Mouse (Mus musculus): Measurements from ENCODE around the gene Cant1. TPM values are rescaled to one million over a fixed set of nuclear protein-coding genes. Genes with fewer than 3 reads are reported as not detected.

Cant1 gene
- total RNA-seq, 2 experiments from 2014 or later, result 30.1 to 33.1 TPM

DNA sequence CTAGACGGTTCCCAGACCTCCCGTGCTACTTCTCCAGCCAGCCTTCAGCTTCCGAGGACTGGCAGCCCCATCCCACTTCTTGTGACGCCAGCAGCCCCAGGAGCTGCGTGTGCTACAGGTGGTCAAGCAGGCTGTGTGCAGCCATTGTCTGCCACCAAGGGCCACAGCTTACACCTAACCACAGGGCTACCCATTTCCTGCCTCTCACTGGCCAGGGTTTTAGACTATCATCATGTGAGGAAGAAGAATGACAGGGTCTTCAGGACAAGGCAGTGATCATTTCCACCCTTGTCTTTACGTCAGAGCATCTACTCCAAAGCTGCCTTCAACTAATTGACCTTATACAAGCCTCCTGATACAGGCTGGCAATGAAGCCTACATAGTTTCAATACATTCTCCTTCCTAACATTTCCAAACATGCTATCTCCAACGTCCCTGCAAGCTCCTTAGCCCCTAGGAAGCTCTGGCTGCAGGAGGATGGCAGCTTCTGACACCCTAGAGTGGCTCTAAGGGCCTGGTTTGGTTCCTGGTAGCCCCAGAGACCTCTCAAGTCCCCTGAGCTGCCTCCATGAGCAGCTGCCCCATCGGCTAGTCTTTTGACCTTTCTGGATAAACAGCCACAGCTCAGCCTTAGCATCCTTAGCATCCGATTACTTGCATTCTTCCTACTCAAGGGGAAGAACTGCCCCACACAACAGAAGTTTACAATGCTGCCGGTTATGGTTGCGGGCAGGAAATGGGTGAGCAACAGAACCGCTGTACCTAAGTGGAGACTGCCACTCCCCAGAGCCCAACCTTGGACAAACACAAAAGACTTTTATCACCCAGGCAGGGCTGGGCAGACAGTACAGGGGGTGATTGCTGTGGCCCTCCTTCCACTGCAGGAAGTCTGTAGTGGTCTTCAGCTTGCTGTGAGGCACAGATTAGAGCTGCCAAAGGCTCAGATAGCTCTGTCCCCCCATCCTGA lies 9.5 kb downstream of the Cant1 start:
- DNase-seq (ENCODE audit: low spot score in 2 of 2), result no peak

GRCm38 (mm10) chr11:118408051-118408740 lies 10.7 kb downstream of the Cant1 start:
- DNase-seq (ENCODE audit: low spot score in 2 of 2), result no peak

- peak in 1 of 2 experiments; percentile 66 for DNase-seq (ENCODE audit: low spot score in 2 of 2)
Observed at GRCm38 (mm10) chr11:118407318-118407910, 11.5 kb downstream of the Cant1 start.

GRCm38 (mm10) chr11:118406521-118406920 lies 12.4 kb downstream of the Cant1 start:
- DNase-seq (ENCODE audit: low spot score in 2 of 2), result peak in 1 of 2 experiments; percentile 17

GRCm38 (mm10) chr11:118405311-118405710 lies 13.6 kb downstream of the Cant1 start:
- no peak for DNase-seq (ENCODE audit: low spot score in 2 of 2)

- peak in 1 of 2 experiments; percentile 18 for DNase-seq (ENCODE audit: low spot score in 2 of 2)
Observed at GRCm38 (mm10) chr11:118403951-118404899, 14.7 kb downstream of the Cant1 start.

DNA sequence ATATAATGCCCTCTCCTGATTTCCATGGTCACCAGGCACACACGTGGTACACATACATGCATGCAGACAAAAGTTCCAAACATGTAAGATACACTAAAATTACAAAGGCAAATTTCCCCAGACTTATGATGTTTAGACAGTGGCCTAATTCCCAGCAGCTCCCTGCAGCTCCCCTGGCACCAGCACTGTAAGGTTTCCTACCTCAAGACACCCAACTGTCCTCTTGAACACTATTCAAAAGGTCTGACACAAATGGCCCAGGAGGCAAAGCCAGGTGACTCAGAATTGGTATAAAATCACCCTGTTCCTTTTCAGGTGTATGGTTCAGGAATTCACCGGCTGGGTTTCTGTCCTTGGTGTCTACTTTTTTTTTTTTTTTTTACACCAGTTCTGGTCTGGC lies 15.7 kb downstream of the Cant1 start:
- no peak for DNase-seq (ENCODE audit: low spot score in 2 of 2)

DNA sequence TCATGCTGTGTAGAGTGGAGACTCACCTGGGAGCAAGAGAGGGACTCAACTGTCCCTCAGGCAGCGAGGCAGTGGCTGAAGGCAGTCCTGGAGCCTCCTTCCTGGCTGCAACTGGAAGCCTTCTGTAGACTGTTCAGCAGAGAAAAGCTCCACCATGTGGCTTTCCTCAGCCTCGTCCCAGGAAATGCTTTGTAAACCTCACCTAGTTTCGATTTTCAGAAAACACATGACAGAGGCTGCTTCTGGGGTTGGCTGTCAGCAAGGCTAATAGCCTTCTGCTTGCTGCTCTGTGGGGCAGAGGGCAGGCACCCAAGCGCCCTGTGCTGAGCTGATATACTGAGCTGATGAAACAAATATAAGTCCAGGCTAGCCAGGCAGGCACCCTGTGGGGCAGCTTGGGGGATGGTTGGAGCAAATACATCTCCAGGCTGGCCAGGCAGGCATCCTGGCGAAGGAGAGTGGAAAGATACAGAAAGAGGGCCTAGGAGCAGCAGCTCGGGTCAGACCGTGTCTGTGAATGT lies 17.1 kb downstream of the Cant1 start, which contains the start of gene Lgals3bp:
Lgals3bp (minus strand) TSS at position 333 of the 521 bp plus-strand sequence.
- DNase-seq (ENCODE audit: low spot score in 2 of 2), result peak; percentile 42 to 47

- DNase-seq (ENCODE audit: low spot score in 2 of 2), result peak in 1 of 2 experiments; percentile 22
Observed at GRCm38 (mm10) chr11:118401195-118401594, 17.7 kb downstream of the Cant1 start.

DNA sequence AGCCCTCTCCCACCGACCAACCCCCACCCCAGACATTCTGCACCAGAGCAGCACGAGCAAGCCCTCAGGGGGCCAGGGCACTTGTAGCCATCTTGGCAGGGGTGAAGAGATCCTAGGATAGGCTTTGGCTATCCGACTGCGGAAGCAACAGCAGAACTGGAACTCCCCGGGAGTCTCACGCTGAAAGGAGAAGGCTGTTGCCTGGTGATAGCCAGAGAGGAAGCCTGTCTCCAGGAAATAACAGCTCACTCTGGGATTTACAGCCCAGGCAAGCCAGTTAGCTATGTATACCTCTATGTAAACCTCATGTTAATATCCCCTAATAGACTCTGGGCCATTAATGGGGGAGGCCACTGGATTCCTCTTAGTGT lies 18.3 kb downstream of the Cant1 start:
- peak in 1 of 2 experiments; percentile 21 for DNase-seq (ENCODE audit: low spot score in 2 of 2)

GRCm38 (mm10) chr11:118399891-118400565 lies 18.9 kb downstream of the Cant1 start:
- DNase-seq (ENCODE audit: low spot score in 2 of 2), result no peak

GRCm38 (mm10) chr11:118397806-118398530 lies 20.9 kb downstream of the Cant1 start:
- DNase-seq (ENCODE audit: low spot score in 2 of 2), result no peak

DNA sequence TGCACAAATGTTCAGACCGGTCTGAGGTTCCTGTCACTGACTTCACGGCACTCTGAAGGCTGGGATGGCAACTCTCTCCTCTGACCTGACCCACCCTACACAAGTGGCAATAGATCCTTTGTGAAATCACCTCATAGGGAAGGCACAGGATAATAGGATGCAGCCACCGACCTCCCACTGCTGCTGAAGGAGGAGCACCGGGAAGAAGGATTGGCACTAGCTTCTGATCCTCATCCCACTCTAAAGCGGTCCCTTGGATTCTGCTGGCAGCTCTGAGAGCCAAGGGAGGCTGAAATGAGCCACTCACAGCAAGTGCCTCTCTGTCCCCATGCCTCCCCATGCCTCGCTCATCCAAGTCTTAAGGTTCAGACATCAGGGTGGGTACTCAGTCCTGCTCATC lies 24.3 kb downstream of the Cant1 start:
- no peak for DNase-seq (ENCODE audit: low spot score in 2 of 2)

DNA sequence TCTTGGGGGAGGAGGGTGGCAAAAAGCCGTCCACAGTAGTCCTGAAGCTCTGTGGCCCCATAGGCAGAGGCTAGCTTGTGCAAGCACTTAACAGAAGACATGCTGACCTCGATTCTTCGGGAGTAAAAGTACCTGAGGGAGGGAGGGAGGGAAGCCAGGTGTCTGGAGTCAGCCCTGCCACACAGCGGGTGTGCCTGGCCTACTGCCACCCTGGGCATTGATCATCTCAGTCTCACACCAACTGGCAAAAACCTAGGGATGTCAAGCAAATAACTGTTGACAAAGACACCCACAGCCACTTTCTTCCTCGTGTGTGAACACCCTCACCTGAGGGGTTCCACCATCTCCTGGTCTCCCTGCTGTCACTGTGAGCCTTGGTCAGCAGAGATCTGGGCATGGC lies 24.9 kb downstream of the Cant1 start:
- DNase-seq (ENCODE audit: low spot score in 2 of 2), result no peak

DNA sequence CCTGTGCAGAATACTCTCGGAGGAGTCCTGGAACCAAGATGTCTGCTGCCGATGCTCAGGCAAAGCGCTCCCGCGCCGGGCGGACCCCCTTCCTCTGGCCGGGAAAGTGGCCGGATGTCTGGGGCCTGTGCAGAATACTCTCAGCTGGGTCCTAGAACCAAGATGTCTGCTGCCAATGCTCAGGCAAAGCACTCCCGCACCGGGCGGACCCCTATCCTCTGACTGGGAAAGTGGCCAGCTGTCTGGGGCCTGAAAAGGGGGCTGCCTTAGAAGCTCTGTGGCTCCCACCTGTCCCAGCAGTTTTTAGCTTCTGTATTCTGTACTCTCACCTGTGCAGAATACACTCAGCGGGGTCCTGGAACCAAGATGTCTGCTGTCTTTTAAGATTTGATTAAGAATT lies 31.1 kb downstream of the Cant1 start:
- DNase-seq (ENCODE audit: low spot score in 2 of 2), result peak in 1 of 2 experiments; percentile 13

- peak; percentile 83 to 88 for DNase-seq (ENCODE audit: low spot score in 2 of 2)
Observed at GRCm38 (mm10) chr11:118379251-118380009, 39.5 kb downstream of the Cant1 start.

GRCm38 (mm10) chr11:118378656-118379055 lies 40.2 kb downstream of the Cant1 start:
- peak in 1 of 2 experiments; percentile 17 for DNase-seq (ENCODE audit: low spot score in 2 of 2)

DNA sequence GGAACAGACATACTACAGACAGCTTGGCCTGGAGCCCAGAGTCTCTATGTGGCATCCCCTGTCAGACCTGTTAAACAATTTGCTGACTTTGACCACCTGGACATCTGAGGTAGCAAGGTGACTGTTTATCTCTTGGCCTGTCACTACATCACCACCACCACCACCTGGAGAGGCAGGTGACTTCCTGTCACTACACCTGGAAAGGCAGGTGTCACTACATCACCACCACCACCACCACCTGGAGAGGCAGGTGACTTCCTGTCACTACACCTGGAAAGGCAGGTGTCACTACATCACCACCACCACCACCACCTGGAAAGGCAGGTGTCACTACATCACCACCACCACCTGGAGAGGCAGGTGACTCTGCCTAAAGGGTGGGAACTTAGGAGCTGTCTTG lies 42.6 kb downstream of the Cant1 start:
- peak in 1 of 2 experiments; percentile 12 for DNase-seq (ENCODE audit: low spot score in 2 of 2)

Data from adrenal gland, adult 18-20 months (tissue).